Mouse (Mus musculus) kidney, embryonic 16.5 days (tissue): ENCODE data around the gene Secisbp2. TPM values are rescaled to one million over a fixed set of nuclear protein-coding genes. Genes with fewer than 3 reads are reported as not detected.

Experiments used
- ATAC-seq: fragments of 200-750 bp; cut with Nextera tagmentation; 2 replicates; pipeline ENCODE4 v1.8.0; 2017; ENCODE audit warnings: moderate TSS enrichment; ENCODE audit not compliant: low FRiP score, low TSS enrichment
- H3K27ac ChIP-seq: fragments of 300-500 bp; sonication (generic); 2 replicates; pipeline ENCODE4 v1.5.1; 2014; ENCODE audit warnings: low read length
- H3K27me3 ChIP-seq: fragments of 300-500 bp; sonication (generic); 2 replicates; pipeline ENCODE4 v1.6.1; 2014; ENCODE audit warnings: low read length, control low read depth, mixed read lengths; ENCODE audit not compliant: insufficient read depth
- H3K36me3 ChIP-seq: fragments of 300-500 bp; sonication (generic); 2 replicates; pipeline ENCODE4 v1.6.1; 2014; ENCODE audit warnings: low read length, control low read depth, mixed read lengths; ENCODE audit not compliant: insufficient read depth
- H3K4me1 ChIP-seq: fragments of 300-500 bp; sonication (generic); 2 replicates; pipeline ENCODE4 v1.6.1; 2014; ENCODE audit warnings: low read length, control low read depth, mixed read lengths; ENCODE audit not compliant: insufficient read depth
- H3K4me2 ChIP-seq: fragments of 300-500 bp; sonication (generic); replicated peaks from 2 replicates; pipeline ENCODE4 v1.6.1; 2014; ENCODE audit warnings: low read depth, low read length
- H3K4me3 ChIP-seq: fragments of 300-500 bp; sonication (generic); 2 replicates; pipeline ENCODE4 v1.5.1; 2014; ENCODE audit warnings: mild to moderate bottlenecking, low read length
- H3K9ac ChIP-seq: fragments of 300-500 bp; sonication (generic); replicated peaks from 2 replicates; pipeline ENCODE4 v1.6.1; 2014; ENCODE audit warnings: low read length
- H3K9me3 ChIP-seq: fragments of 300-500 bp; sonication (generic); 2 replicates; pipeline ENCODE4 v1.6.1; 2016; ENCODE audit warnings: low read length, control low read depth
- WGBS: fragments of 180-500 bp; shearing (Covaris S2); extraction: QIAGEN DNeasy Blood & Tissue Kit; methylation state at CpG from one replicate; pipeline ENCODE4 v1.1.7; 2014; 5-methylcytosine and 5-hydroxymethylcytosine counted together
- polyA plus RNA-seq: library from polyadenylated mRNA; unstranded; fragments of >200 nt; fragmentation: Nextera tagmentation; extraction: Ambion mirVana; gene quantifications from 2 replicates; pipeline ENCODE4 v1.2.1, GENCODE M21; 2015

The Secisbp2 gene
- polyA plus RNA-seq, 1 experiment from 2014 or later: 32.9 TPM

- Histone ChIP-seq H3K9me3 (no peaks in the 10 kb centered on the region), H3K27me3 (no peaks in the 10 kb centered on the region), H3K4me2 (no peak overlapping the region), H3K4me3 (no peak overlapping the region), H3K27ac (no peak overlapping the region), H3K4me1 (no peaks in the 10 kb centered on the region), H3K9ac (no peak overlapping the region), H3K36me3 (peaks cover 83% of the 10 kb centered on the region)
- ATAC-seq: no peak
- 93% methylated on average over 7 of the region's 7 CpGs for WGBS
These were observed 26.2 kb downstream of the Secisbp2 start for GRCm38 (mm10) chr13:51677630-51678185.

- 95% methylated on average over 6 of the region's 6 CpGs for WGBS
These were observed 27.2 kb downstream of the Secisbp2 start for GRCm38 (mm10) chr13:51678687-51679086.

GRCm38 (mm10) chr13:51679332-51679731 lies 27.8 kb downstream of the Secisbp2 start:
- no peak overlapping the region for H3K4me2 ChIP-seq
- WGBS: 78% methylated on average over 4 of the region's 4 CpGs
- ATAC-seq: no peak
- peaks cover 79% of the 10 kb centered on the region for H3K36me3 ChIP-seq
- no peaks in the 10 kb centered on the region for H3K9me3 ChIP-seq
- H3K4me1 ChIP-seq: no peaks in the 10 kb centered on the region
- H3K4me3 ChIP-seq: no peak overlapping the region
- no peak overlapping the region for H3K9ac ChIP-seq
- H3K27ac ChIP-seq: no peak overlapping the region
- no peaks in the 10 kb centered on the region for H3K27me3 ChIP-seq

More at GRCm38 (mm10) chr13:51678687-51679086, 27.2 kb downstream of the Secisbp2 start:
- Histone ChIP-seq H3K4me1 (no peaks in the 10 kb centered on the region), H3K4me2 (no peak overlapping the region), H3K27me3 (no peaks in the 10 kb centered on the region), H3K9me3 (no peaks in the 10 kb centered on the region), H3K36me3 (peaks cover 86% of the 10 kb centered on the region), H3K9ac (no peak overlapping the region), H3K4me3 (no peak overlapping the region), H3K27ac (no peak overlapping the region)
- no peak for ATAC-seq

GRCm38 (mm10) chr13:51681076-51681475 lies 29.6 kb downstream of the Secisbp2 start:
- Histone ChIP-seq H3K4me1 (no peaks in the 10 kb centered on the region), H3K9ac (no peak overlapping the region), H3K36me3 (peaks cover 80% of the 10 kb centered on the region), H3K4me2 (no peak overlapping the region), H3K27me3 (no peaks in the 10 kb centered on the region), H3K4me3 (no peak overlapping the region), H3K9me3 (no peaks in the 10 kb centered on the region), H3K27ac (no peak overlapping the region)
- no peak for ATAC-seq
- 56% methylated on average over 5 of the region's 5 CpGs for WGBS

GRCm38 (mm10) chr13:51681634-51682033 lies 30.1 kb downstream of the Secisbp2 start:
- 95% methylated on average over 8 of the region's 8 CpGs for WGBS
- Histone ChIP-seq H3K4me2 (no peak overlapping the region), H3K9ac (no peak overlapping the region), H3K9me3 (no peaks in the 10 kb centered on the region), H3K27ac (no peak overlapping the region), H3K4me1 (no peaks in the 10 kb centered on the region), H3K27me3 (no peaks in the 10 kb centered on the region), H3K36me3 (peaks cover 82% of the 10 kb centered on the region), H3K4me3 (no peak overlapping the region)
- no peak for ATAC-seq

DNA sequence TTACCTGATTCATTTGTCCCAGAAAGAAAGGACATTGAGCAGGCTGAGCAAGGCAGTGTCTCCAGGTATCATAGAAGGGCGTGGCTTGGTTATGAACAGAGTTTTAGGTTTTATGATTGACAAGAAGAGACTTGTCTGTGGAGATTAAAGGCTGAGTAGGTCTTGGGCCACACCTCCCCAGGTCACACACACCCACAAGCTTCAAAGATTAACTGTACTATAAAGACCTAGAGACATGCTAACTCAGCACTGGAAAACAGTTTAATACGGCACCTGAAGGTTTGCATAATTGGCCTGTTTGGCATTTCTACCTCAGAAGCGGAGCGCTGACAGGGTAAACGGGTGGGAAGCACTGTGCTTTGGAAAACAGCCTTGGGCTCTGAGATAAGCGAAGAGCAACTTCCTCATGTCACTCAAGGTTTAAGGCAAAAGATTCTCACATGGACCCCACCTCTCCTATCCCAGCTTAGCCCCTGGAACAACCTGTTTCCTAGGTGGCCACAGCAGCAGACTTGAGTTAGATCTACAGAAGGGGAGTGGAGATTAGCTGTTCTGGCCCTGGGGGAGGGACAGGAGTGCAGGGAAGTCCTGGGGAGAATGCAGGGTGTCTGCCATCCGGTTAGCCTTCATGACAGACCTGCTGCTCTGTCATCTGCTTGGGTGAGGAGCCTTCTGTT lies 33.9 kb downstream of the Secisbp2 start:
- no peak for ATAC-seq
- no peak overlapping the region for H3K4me3 ChIP-seq
- peaks cover 63% of the 10 kb centered on the region for H3K36me3 ChIP-seq
- H3K4me1 ChIP-seq: no peaks in the 10 kb centered on the region
- no peak overlapping the region; the same call in 1 of the 2 replicates for H3K27ac ChIP-seq
- no peak overlapping the region for H3K4me2 ChIP-seq
- WGBS: 91% methylated on average over 7 of the region's 7 CpGs
- no peaks in the 10 kb centered on the region for H3K9me3 ChIP-seq
- no peaks in the 10 kb centered on the region for H3K27me3 ChIP-seq
- no peak overlapping the region for H3K9ac ChIP-seq

DNA sequence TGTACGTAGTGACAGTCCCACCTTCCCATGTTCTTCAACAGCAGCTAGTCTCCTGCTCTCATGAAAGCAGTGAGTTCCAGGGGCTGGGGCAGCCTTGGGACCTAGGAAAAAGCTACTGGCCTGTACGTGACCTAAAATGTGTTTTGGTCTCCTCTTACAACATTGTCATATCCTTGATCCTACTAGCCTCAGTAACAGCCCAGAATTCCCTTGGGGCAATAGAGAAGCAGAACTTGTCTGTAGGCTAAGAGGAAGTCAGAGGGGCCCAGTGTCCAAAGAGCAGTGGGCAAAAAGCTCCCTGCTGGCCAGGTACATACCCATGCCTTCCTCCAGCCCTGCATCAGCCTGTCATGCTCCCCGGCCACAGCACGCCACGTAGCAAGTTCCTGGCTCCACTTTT lies 35.5 kb downstream of the Secisbp2 start:
- H3K4me1 ChIP-seq: no peaks in the 10 kb centered on the region
- ATAC-seq: no peak
- no peak overlapping the region for H3K27ac ChIP-seq
- WGBS: 92% methylated on average over 5 of the region's 5 CpGs
- H3K9me3 ChIP-seq: no peaks in the 10 kb centered on the region
- H3K4me2 ChIP-seq: no peak overlapping the region
- peaks cover 47% of the 10 kb centered on the region for H3K36me3 ChIP-seq
- H3K27me3 ChIP-seq: no peaks in the 10 kb centered on the region
- no peak overlapping the region for H3K4me3 ChIP-seq
- H3K9ac ChIP-seq: no peak overlapping the region

- 53% methylated on average over 3 of the region's 3 CpGs for WGBS
- ATAC-seq: no peak
These were observed 37.2 kb downstream of the Secisbp2 start for GRCm38 (mm10) chr13:51688688-51689087.

DNA sequence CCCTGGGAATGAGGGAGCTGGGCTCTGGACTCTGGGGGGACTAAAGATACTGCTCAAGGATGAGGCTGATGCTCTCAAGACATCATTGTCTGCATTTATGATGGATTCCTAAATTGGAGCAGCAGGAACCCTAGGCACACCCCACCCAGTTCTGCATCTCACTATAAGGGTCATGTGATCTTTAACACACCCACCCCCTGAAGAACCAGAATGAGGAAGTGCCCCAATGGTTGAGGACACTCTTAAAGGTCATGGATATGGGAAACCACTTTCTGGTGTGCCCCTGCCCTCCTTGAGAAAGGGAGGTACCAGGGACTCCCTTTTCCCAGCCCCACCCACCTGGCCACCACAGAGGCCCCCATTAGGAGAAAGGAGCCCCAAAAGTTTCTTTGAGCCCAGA lies 45.0 kb downstream of the Secisbp2 start:
- no peak overlapping the region for H3K4me2 ChIP-seq
- no peak for ATAC-seq
- no peaks in the 10 kb centered on the region for H3K4me1 ChIP-seq
- no peak overlapping the region for H3K4me3 ChIP-seq
- H3K27me3 ChIP-seq: no peaks in the 10 kb centered on the region
- peaks cover 8% of the 10 kb centered on the region; the same call in 1 of the 2 replicates for H3K36me3 ChIP-seq
- no peak overlapping the region for H3K27ac ChIP-seq
- H3K9ac ChIP-seq: no peak overlapping the region
- no peaks in the 10 kb centered on the region for H3K9me3 ChIP-seq

More at GRCm38 (mm10) chr13:51688688-51689087, 37.2 kb downstream of the Secisbp2 start:
- Histone ChIP-seq H3K4me2 (no peak overlapping the region), H3K27ac (no peak overlapping the region), H3K4me3 (no peak overlapping the region), H3K36me3 (peaks cover 32% of the 10 kb centered on the region), H3K9me3 (no peaks in the 10 kb centered on the region), H3K4me1 (no peaks in the 10 kb centered on the region), H3K9ac (no peak overlapping the region), H3K27me3 (no peaks in the 10 kb centered on the region)

GRCm38 (mm10) chr13:51697455-51697854 lies 46.0 kb downstream of the Secisbp2 start:
- 70% methylated on average over 6 of the region's 6 CpGs for whole genome bisulfite sequencing

More at GRCm38 (mm10) chr13:51697455-51697854, 46.0 kb downstream of the Secisbp2 start:
- Histone ChIP-seq H3K27me3 (no peaks in the 10 kb centered on the region), H3K36me3 (peaks cover 9% of the 10 kb centered on the region; the same call in 1 of the 2 replicates), H3K4me3 (no peak overlapping the region), H3K4me2 (no peak overlapping the region), H3K9me3 (no peaks in the 10 kb centered on the region), H3K27ac (no peak overlapping the region), H3K9ac (no peak overlapping the region), H3K4me1 (no peaks in the 10 kb centered on the region)
- ATAC-seq: no peak
